Mouse (Mus musculus) inflammation-experienced regulatory T-cells, adult 6 months (primary cell): Measurements from ENCODE around the gene Arl15. TPM values are rescaled to one million over a fixed set of nuclear protein-coding genes. Genes with fewer than 3 reads are reported as not detected.
A peak's percentile ranks its signal among the peaks of the same experiment; 100 is the strongest.

Source experiments
- ATAC-seq: one replicate; pipeline ENCODE4 v1.8.0; 2017
- polyA plus RNA-seq, 3 experiments: library from polyadenylated mRNA; unstranded; fragments of 100-300 nt; shearing (Covaris generic); gene quantifications; one replicate each; pipeline ENCODE4 v1.2.1; 2017

Arl15 gene
- polyA plus RNA-seq, 3 experiments from 2014 or later: 15.8 to 18.9 (median 16.6) TPM

GRCm38 (mm10) chr13:113845229-113845628 is 50.9 kb downstream of the Arl15 start:
- ATAC-seq: no peak

DNA sequence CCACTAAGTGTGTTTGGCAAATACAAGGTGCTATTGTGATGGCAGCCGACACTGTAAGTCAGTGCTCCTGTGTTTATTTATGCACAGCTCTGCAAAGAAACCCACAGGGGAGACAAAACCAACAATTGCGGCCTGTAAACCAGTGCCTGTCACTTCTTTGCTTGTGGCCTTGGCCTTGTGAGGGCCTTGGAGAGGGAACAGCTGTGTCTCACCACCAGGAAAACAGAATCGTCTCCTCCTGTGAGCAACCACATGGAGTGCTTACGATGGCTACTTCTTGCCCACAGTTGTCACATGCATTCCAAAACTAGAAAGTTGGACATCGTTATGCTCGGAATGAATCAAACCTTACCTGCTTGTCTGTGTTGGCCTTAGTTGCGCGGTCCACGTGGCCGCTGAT is 52.1 kb downstream of the Arl15 start:
- ATAC-seq: no peak

DNA sequence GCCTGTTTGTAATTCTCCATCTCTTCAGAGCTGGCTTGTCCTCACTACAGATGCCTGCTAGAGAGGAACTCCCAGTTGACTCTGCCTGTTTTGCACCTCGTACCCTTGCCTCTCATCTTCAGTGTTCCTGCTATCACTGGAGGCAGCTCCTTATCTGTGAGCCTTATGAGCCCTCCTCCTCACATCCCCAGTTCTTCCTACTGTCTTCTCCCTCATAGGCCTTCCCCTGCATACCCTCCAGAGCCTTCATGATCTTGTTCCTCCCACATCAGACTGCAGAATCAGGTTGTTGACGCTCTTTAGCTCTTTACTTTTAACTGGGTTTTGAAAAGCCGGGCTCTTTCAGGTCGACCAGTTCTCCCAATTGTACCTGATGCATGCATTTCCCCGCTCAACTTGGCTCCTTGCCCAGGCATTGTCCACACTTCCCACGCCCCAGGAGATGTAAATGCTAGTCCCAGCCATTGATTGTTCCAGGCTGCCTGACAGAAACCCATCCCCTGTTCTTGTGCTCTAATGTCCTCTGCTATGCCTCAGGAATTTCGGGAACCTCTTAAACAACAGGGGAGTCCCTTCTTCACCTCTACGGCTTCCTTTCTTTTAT is 56.2 kb downstream of the Arl15 start:
- no peak for ATAC-seq

DNA sequence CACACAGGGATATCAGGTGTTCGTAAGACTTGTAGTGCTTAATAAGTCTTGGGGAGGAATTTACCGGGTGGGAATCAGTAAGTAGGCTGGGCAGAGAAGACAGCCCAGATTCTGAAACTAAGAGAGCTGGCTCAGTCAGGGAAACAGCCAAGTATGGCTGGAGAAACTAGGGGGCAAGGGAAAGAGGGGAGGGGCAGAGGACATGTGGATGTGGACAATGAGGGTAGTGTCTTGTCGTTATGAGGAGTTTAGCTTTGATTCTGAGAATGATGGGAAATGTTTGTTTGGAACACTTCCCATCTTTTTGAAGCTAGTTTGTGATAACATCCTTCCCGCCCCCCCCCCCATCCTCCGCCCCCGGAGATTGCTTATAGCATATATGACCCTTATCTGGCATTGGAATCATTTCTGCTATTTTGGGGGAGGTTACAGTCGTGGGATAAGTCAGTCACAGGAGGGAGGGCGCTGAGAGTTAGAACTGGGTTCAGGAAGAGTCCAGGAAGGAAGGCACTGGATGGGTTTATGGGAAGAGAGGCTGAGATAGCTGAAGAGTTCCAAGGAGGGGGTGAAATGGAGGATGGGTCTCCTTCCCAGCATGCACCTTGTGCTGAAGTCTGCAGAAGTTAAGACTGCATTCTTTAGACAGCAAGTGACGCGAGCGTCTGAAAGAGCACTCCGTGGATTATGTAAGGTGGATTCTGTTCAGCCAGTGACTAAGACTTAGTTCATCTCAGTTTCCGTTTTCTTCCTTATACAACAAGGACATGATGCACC is 57.5 kb downstream of the Arl15 start:
- ATAC-seq: no peak

DNA sequence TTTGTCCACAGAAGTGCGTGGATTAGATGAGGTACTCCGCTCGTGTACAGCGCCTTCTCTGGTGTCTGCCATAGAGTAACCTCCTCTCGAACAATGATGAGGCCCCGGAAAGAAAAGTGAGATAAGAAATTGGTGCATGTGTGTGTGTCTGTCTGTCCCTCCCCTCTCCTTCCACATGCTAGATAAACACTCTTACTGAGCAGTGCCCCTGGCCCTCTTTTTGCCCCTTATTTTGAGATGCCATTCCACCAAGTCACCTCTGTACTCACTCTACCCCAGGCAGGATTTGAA is 58.0 kb downstream of the Arl15 start:
- ATAC-seq: no peak

DNA sequence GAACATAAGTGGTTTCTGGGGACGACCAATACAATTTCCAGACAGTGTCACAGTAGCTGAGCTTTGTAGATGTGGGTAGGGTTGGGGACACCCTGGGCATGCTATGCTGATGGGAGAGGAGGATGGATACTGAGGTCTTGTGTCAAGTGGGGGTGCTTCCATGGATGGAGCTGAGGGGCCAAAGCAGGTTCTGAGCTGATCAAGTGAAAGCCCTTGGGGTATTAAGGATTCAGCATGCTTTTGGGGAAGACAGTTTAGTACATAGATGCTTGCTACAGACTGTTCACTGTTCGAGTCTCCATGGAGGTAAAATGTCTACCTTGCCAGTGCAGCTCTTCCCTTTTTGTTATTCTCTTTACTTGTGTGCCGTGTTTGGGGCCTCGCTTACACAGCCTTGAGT is 59.8 kb downstream of the Arl15 start:
- ATAC-seq: no peak

DNA sequence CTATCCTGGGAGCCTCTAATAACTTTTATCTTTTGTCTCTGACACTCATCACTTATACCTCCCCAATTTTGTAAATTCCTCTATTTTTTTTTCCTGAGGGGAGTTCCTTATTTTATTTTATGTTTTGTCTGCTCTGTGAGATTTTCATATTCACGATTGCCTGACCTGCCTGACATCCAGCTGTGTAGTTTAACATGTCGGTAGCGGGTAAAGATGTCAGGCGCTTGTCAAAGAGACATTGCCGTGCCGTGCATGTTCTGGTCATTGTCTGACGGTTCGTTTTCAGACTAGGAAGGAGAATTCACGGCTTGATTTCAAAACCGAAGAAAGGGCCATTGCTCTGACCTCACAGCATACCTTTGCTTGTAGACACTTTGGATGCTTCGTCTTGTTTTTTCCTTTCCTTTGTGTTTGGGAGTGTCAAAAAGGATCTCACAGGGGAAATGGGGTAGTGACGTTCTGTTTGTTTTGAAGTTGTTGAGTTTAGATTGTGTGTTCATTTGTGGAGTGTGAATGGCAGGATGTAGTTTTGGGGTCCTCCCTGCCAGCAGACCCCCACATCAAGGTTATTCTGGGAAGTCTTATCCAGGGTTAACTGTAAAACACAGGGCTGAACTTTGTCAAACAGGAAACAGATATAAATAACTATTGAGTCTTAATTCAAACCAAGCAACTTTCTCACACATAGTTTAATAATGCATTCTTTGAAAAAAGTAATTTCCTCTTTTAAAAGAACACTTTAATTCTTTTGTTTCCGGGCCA is 60.4 kb downstream of the Arl15 start:
- no peak for ATAC-seq

- ATAC-seq: no peak
Observed at GRCm38 (mm10) chr13:113856946-113857345, 62.6 kb downstream of the Arl15 start.

GRCm38 (mm10) chr13:113858667-113859391 is 64.5 kb downstream of the Arl15 start:
- ATAC-seq: no peak

- ATAC-seq: no peak
Observed at GRCm38 (mm10) chr13:113859392-113859776, 65.1 kb downstream of the Arl15 start.

DNA sequence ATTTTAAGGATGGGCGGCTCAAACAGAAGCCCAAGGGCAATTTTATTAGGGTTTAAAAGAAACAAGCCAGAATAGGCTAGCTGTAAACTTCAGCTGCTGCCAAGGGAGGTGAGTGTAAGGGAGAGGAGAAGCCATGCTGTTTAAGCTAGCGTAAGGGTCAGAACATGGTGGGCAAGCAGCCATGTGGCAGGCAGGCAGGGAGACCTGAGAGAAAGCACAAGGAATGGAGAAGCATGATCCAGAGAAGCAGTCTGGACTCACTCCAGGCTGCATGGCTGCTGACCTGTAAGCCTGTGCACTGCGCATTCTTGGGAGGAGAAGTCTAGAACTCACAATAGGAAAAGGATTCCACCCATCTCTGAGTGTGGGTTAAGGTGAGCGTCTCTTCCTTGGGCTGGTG is 66.5 kb downstream of the Arl15 start:
- no peak for ATAC-seq

DNA sequence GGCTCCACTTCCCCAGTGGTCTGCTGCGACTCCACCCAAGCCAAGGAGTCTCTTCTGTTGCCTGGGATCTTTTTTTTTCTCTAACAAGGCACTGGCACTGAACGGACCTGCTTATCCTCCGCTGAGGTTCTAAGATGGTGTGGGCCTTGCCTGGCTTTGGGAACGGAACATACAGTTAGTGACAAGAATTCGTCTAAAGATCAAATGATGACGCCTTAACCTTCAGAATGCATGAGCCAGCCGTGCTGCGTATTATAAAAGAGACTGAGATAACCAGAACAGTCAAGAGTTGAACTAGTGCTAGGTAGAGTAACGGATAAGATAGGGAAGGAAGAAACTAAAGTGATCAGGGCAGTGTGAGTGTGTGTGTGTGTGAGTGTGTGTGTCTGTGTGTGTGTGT is 66.9 kb downstream of the Arl15 start:
- no peak for ATAC-seq

DNA sequence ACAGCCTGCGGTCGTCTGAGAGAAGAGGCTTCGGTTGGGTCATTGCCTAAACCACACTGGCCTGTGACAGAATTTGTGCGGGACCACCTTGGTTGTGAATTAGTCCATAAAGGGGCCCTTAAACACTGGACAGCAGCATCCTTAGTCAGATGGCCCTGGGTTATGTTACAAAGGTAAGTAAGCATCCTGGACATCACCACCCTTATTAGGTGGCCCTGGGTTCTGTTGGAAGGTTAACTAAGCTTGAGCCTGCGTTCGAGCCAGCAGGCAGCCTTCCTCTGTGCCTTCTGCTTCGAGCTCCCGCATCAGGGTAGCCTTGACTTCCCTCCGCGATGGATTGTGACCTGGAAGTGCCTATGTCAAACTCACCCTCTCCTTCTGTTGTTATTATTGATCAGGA is 68.6 kb downstream of the Arl15 start:
- no peak for ATAC-seq

- ATAC-seq: no peak
Observed at GRCm38 (mm10) chr13:113863688-113864087, 69.4 kb downstream of the Arl15 start.

- no peak for ATAC-seq
Observed at GRCm38 (mm10) chr13:113864278-113864677, 70.0 kb downstream of the Arl15 start.

DNA sequence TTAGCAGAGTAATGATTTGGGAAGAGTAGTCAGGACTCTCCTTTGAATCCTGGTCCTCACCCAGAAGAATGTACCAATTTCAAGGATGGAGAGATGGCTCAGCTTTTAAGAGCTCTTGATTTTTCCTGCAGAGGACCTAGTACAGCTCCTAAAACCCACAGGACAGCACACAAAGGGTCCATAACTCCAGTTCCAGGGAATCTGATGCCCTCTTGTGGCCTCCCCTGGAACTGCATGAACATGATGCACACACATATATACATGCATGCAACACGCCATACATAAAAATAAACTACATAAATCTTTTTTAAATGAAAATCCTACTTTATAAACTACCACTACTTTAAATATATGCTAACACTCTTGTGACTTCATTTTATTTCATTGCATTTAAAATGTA is 70.6 kb downstream of the Arl15 start:
- no peak for ATAC-seq

DNA sequence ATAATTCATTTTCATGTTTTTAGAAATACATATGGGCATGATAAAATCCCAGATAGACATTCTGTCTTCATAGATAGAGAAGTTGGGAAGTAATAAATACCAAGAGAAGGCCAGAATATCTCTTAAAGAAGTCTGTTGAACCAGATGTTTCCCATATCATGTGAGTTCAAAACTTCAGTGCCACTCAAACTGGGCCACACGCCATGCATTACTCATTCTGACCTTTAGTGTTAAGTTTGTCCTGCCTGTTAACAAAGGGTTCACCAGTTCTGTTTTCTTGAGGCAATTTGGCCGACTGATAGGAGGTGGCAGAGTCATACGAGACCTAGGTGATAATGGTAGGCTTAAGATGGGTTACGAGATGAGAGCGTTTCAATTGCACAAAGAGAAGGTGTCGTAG is 71.1 kb downstream of the Arl15 start:
- ATAC-seq: no peak

DNA sequence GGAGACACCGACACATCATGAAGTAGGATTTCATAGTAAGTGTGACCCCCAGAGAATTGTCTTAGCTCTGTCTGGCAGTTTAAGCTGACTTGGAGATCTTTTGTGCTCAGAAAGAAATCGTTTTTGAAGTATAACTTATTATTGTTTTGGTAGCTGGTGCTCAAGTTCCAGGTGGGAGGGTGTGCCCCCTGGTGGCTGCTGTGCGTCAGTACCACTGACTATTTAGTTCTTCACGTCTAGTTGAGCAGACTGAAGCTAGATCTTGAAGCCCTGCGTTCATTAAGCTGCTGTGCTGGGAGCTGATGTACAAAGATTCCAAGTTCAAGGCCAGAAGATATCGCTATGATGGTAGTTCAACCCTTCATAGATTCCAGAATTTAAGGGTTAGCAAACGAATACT is 71.5 kb downstream of the Arl15 start:
- peak; percentile 31 for ATAC-seq

- ATAC-seq: no peak
Observed at GRCm38 (mm10) chr13:113867736-113868135, 73.4 kb downstream of the Arl15 start.

DNA sequence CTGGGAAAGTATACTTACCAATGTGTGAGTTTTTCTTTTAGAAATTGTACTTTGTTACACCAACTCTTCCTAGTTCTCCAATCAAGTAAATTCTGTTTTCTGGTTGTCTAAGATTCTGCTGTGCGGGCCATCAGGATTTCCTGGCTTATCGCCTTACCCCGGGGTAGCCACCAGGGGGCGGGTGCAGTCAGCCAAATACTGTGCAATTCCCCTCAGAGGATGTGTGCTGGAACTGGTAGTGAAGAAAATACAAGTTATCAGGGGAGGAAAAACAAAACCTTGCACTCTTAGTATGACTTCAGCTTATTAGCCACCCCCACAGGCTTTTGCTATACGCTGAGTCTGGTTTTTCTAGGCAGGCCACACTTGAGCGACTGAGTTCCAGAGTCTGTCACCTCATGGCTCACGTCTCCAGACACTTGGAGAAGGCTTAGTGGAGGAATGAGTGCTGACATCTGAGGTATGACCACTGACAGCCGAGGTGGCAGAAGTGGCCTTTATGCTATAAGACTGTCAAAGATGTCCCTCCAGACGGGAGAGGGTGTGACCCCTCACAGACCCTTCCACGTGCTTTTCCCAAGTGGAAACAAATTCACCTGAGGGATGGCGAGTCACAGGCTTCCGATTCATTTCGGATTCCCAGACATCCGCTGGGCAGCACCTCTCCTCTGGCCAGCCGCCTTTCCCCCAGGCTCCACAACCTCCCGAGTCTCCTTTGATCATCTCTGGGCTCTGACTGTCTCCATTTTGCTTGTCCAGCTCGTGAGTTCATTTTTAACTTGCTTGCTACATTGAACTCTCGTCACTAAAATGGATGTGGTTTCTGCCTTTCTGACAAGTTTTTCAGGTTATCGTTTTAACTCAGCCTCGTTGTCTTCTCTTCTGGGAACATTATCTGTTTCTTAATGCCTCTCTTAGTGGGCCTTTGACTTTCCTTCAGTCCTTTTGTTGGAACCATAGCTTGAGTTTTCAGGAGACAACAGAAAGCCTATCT is 75.2 kb downstream of the Arl15 start:
- peak; percentile 71 for ATAC-seq

GRCm38 (mm10) chr13:113870403-113870802 is 76.1 kb downstream of the Arl15 start:
- ATAC-seq: peak; percentile 91

DNA sequence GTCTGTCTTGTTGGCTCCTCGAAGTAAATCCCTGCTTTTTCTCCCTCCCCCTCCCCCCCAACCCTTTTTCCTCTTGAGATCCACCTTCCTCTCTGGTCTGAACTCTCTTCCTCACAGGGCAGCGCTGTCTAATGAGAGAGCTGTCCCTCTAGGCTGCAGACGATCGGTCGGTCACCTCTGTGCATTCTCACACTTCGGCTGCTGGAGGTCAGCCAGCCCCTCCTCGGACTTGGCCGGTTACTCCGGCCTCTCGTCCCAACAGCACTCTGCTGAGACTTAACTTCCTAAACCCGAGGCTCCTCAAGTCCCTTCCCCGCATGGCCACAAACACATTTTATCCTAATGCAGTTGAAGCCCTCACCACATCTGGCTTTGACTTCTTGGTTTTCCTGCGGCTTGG is 77.5 kb downstream of the Arl15 start:
- ATAC-seq: no peak
